Mouse (Mus musculus) lung, adult 18-20 months (tissue): ENCODE measurements around the gene Cmtm8.

Experiments
- DNase-seq, 2 experiments: peaks; one replicate each; pipeline ENCODE4 v3.0.0; 2022; ENCODE audit warnings: mixed read lengths in 2 of 2

Cmtm8 gene

DNA sequence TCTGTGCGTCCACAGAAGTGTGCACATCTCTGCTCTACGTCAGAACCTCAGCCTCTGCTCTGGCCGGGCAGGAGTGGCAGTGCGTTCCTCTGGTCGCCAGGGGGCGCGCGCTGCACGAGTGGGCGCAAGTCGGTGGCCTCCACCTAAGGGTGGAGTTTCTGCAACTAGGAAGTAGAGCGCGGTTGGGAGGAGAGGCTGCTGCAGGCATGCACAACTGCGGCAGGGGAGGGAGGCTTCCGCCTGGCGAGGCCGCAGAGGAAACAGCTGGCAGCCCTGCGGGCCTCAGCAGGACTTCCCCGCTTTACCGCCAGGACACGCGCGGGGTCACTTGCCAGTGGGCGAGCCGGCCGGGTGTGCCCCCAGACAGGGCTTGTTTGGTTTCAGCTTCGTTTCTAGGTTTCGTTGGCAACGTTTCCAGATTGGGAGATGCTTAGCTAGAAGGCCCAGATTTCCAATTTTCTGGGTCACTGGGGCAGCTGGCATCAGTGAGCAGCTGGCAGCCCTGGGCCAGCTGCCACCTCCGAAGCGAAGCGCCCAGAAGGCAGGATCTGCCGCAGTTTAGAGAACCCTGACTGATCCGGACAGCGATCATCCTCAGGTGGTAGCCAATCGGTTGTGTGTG lies 91.0 kb downstream of the Cmtm8 start:
- DNase-seq = peak; percentile 93 to 95

DNA sequence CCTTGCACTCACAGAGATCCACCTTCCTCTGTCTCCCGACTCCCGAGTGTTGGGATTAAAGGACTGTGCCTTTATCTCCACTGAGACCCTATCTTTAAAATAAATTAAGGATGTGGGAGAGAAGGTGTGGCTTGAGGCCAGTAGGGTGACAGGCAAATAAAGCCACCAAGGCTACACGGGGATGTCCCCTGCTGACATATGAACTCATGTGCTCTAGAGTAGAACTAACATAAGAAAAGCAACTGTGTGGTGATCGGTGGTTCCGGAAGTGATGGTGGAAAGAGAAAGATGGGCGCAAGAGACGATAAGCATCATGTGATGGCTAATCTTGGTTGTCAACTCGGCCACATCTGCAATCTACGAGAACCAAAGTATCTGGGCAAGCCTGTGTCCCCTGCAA lies 91.6 kb downstream of the Cmtm8 start:
- DNase-seq = no peak

DNA sequence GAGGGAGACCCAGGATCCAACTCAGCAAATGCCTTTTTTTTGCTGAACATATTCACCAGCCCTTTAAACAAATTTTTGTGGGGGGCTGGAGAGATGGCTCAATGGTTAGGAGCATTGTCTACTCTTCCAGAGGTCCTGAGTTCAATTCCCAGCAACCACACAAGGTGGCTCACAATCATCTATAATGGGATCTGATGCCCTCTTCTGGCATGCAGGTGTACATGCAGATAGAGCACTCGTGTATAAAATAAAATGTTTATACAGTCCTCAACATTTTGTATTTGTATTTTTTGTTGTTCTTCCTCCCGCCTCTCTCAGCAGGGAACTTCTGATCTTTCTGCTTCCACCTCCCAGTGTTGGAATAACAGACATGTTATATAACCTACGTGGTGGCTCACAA lies 92.4 kb downstream of the Cmtm8 start:
- DNase-seq = no peak

DNA sequence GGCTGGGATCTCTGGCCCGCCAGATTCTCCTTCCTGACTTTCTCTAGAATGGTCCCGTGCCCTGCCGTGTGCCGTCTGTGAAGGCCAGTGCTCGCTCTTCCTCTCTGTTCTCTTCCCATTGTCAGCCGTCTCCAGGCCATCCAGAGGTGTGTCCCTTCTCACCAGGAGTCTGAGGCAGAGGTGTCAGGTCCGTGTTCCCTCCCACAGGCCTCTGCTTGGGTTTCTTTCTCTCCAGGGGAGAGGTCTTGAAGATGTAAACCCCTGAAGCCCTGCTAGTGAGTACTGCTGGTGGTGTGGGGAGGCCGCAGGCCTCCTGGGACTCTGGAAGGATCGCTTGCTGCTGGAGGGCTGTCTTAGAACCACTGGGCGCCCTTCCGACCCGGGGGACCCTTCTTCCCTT lies 96.5 kb downstream of the Cmtm8 start:
- no peak for DNase-seq

DNA sequence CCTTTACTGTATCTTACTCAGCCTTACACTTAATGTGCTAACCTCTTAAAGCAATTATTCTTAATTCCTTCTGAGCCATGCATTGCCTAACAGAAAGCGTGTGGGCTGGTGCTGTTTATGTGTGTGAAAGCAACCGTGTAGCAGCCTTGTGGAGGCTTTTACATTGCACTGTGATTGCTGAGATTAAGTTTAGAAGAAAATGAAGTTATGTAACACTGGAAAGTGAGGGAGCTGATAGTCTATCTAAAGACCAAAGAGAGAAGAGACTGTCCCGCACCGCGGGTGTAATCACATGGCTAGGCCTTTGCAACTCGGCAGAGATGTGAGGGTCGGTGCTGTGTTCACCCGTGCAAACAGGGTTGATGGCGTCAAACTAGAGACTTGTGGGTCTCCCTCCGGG lies 96.9 kb downstream of the Cmtm8 start:
- DNase-seq = no peak

- no peak for DNase-seq
Observed at GRCm38 (mm10) chr9:114745654-114746053, 98.3 kb downstream of the Cmtm8 start.

DNA sequence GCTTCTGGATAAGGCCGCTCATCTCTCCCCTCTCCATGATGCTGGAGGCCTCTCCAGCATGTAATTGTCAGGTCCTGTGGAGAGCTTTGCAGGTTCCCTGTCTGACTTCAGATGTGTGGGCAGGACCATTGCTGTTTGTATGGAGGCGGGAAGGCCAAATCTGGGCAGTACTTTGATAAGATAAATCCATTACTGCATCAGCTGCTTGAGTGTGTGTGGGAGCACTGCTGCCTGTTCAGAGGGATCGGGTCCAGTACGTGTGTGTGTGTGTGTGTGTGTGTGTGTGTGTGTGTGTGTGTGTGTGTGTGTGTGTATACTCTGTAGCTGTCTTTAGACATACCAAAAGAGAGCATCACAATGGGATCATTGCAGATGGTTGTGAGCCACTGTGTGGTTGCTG lies 98.8 kb downstream of the Cmtm8 start:
- no peak for DNase-seq

DNA sequence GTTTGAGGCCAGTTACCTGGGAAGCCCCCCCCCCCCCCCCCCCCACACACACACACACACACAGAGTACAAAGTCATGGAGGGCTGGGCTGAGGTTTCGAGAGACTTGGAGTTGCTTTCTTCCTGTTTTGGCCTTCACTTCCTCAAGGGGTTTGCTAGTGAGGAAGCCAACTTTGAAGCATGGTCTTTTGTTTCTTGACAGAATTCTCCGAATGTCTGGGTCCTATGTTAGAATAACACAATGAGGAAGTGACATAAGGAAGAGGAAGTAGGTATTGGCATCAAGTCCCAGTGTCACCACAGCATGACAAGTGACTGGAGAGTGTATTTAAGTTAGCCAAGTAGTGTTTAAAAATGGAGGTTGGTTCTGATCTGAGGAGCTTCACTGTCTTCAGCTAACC lies 101.2 kb downstream of the Cmtm8 start:
- peak in 1 of 2 experiments; percentile 22 for DNase-seq

DNA sequence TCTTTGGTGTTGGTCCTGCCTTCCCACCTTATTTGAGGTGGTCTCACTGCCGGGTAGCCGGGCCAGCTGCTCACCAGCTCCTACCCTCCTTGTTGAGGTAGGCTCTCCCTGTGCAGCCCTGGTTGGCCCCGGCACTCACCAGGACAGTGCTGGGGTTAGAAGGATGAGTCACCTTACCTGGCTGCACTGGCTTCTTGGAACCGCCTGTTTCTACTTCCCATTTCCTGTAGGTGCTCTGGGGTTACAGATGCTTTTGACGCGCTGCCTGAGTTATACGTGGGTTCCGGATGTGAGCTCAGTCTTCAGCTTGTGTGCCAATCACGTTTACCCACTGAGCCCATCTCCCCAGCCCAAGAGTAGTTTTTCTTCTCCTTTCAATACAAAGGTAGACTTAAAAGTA lies 103.6 kb downstream of the Cmtm8 start:
- DNase-seq = no peak
